Mouse (Mus musculus): ENCODE measurements at regions not wholly inside any gene's neighbourhood (a gene's known extent, or its start where the extent isn't known, plus 50 kb on each side); places are given as distances from the start of the nearest gene placed in this dataset.

- in situ Hi-C loops (cut with MboI, MseI) = loop anchor here (10.0 kb wide), 2 partner anchors 1037 to 1067 kb away; partner anchors contain the start of genes Gm28308, Hoxa10, Hoxa11 and Hoxa3
Measured at GRCm38 (mm10) chr6:51177701-51178060, 254.8 kb upstream of the Nfe2l3 start.

- in situ Hi-C loops (cut with MboI, MseI) = loop anchor here (10.0 kb wide), 2 partner anchors 1037 to 1067 kb away; partner anchors contain the start of genes Gm28308, Hoxa10, Hoxa11 and Hoxa3
Measured at GRCm38 (mm10) chr6:51178061-51178791, 254.2 kb upstream of the Nfe2l3 start.

- in situ Hi-C loops (cut with MboI, MseI) = loop anchor here (10.0 kb wide), 2 partner anchors 1036 to 1066 kb away; partner anchors contain the start of genes Gm28308, Hoxa10, Hoxa11 and Hoxa3
Measured at GRCm38 (mm10) chr6:51178799-51179398, 253.6 kb upstream of the Nfe2l3 start.

DNA sequence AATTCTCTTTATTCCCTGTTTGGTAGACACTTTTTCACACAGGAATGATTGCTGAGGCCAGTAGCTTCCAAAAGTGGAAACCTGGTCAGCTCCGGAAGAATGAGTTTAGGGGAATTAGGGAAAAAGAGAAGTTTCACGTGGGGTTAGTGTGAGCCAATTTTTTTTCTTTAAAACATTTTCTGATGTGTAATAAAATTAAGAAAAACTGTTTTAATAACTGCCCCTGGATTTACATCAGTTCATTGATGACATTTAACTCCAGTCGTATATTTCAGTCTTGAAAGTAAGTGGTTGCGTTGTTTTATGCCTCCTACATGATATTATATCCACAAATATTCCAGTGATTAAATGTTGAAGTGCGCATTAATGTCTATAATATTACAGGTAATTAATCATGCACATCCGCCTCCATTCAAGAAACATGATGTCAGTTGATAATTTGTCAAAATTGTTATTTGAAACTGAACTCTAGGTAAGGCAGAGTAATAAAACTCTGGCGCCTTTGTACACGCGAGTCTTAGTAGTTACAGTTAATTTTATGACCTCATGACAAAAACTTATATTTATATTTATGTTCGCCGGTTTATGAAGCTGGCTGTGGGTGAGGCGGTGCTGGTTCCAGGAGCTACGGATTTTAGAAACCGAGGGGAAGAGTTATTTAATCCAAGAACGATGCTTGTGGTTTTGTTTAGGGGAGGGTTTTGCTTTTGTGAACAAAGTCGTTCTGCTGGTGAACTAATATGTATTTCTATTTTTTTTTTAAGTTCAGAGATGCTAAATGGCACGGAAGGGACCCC lies 252.5 kb upstream of the Nfe2l3 start:
- in situ Hi-C loops (cut with MboI, MseI) = loop anchor here (10.0 kb wide), 2 partner anchors 1035 to 1065 kb away; partner anchors contain the start of genes Gm28308, Hoxa10, Hoxa11 and Hoxa3

- in situ Hi-C loops (cut with MboI, MseI) = no loop called here
Measured at GRCm38 (mm10) chr6:51180881-51181875, 251.3 kb upstream of the Nfe2l3 start.

DNA sequence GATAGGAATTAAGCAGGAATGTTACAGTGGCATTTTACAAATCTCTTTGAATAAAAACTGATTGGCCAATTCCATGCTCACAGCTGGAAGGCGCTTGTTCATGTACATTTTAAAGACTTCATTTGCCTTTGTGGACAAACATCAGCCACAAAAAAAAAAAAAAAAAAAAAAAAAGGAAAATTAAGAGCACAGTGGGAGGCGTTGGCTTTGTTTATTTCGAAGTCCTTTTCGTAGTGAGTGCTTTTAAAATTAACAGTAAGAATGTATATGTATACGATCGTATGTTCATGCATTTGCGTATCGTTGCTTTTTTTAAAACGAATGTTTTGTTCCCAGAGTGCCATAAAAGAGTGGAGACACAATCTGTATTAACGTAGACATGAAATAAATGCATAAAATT lies 250.6 kb upstream of the Nfe2l3 start:
- in situ Hi-C loops (cut with MboI, MseI) = no loop called here

DNA sequence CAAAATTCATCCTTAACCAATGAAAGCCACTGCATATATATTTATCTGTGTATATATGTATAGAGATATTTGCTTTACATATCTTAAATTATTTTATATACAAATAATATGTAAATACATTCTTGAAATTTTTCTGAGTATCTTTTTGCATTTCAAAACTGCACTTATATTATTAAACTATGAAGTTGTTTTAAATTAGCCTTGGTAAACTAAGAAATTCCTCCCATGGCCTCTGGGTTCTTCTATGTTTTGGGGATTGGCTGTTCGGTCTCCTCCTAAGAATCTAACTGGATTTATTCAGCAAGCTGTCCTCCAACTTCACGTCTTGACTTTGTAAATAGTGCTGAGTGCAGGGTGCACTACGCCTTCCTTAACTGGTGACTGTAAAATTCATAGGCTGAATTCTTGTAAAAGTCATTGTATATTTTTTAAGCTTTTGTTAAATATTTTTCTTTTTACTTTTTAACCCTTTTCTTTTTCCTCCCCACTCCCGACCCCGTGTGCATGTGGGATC lies 249.6 kb upstream of the Nfe2l3 start:
- in situ Hi-C loops (cut with MboI, MseI) = no loop called here

DNA sequence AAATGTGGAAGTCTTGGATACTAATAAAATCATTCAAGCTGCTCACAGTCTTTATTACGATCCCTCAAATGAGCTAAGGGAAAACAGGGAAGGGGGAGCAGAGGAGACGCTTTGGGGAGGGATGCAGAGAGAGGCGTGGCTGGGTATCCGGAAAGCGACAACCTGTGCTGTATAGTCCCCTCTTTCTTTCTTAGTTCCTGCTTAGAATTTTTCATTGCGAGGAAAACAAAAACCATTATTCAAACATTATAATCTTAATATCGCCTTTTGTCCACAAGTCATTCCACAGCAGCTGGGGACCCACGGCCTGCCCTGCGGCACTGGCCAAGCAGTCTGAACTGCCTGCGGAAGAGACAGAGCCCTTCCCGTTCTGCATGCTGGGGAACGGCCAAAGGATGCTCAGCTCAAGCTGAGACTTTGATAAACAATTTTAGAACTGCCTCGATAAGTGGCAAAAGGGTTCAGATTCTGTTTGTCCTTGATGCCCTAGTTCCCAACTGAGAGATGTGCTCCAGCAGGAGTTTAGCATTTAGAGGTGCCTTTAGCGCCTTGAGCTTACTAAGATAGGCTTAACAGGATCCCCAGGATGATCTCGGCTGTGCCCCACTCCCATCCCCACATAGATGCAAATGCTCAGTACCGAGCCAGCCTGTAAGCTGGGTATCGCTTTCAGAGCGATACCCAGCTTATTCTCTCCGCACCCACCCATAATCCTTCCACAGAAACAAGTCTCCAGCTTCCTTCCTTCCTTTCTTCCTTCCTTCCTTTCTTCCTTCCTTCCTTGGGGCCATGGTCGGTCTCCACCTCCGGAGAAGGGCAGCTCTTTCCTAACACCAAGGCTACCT lies 248.7 kb upstream of the Nfe2l3 start:
- in situ Hi-C loops (cut with MboI, MseI) = no loop called here

GRCm38 (mm10) chr6:51184500-51184899 lies 248.0 kb upstream of the Nfe2l3 start:
- in situ Hi-C loops (cut with MboI, MseI) = no loop called here

DNA sequence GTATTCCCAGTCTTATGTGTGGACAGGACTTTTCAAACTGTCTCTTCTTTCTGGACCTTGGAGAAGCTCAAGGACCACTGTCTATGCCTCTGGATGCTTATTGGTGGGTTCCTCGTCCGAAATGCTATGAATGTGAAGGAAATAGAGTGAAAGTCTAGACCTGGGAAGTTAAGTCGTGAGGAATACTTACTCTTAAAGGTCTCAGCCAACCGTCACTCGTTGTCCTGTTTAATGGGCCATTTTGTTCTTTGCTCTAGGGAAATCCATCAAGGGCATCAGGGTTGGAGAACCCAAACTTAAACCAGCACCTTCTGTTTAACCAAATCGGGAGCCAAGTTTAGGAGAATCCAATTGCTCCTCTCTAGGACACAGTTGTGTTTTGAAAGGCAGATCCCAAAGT lies 247.3 kb upstream of the Nfe2l3 start:
- in situ Hi-C loops (cut with MboI, MseI) = no loop called here

- in situ Hi-C loops (cut with MboI, MseI) = no loop called here
Measured at GRCm38 (mm10) chr6:51189173-51189572, 243.3 kb upstream of the Nfe2l3 start.

- in situ Hi-C loops (cut with MboI, MseI) = no loop called here
Measured at GRCm38 (mm10) chr6:51192826-51193225, 239.6 kb upstream of the Nfe2l3 start.

- in situ Hi-C loops (cut with MboI, MseI) = no loop called here
Measured at GRCm38 (mm10) chr6:51193356-51193755, 239.1 kb upstream of the Nfe2l3 start.

- in situ Hi-C loops (cut with MboI, MseI) = no loop called here
Measured at GRCm38 (mm10) chr6:51196391-51196790, 236.1 kb upstream of the Nfe2l3 start.

DNA sequence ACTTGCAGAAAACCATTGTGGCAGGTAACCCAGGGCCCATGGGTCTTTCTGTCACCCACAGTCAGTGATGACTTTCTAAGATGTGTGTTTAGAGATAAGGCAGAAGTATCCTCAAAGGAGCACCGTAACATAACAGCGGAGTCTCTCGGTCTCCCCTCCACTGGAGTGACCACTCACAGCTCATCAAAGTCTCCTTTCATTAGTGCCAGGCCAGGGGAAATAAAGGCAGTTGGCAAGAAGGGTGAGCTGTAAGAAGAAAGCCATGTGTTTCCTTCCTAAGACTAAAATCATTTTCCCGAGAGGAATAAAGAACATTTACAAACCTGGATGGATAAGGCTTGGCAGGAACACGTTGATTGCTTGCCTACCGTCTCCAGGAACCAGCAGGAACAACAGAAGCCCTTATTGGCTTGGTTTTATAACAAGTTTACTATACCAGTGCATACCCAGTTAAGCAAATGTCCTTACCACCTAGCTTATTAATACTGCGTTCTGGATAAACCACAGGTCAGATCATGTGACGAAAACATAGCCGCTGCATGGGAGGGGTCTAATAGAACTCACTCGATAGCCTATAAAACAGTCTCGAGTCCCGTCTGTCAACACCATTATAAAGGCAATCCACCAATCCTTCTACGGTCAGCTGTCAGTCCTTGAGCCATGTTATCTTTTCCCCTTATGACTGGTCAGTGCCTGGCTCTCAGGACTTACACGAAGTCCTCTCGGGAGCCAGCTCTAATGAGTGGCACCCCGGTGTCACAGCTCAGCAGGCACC lies 235.3 kb upstream of the Nfe2l3 start:
- in situ Hi-C loops (cut with MboI, MseI) = no loop called here

DNA sequence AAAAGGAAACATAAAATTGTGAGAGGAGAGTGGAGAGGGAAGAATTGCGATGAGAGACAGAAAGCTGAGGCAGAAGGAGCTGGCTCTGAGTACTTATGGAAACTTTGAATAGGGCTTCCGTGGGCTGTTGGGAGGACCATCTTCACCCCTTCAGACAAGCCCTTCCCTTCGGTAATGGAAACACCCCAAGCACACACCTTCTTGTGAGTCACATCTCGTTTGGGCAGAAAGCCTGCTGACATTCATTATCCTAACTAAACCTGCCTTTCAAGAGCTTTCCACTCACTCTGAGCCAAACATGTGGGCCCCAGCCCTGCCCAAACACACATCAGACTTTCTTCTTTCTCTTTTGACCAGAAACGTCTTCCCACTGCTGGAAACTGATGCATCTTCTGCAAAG lies 232.3 kb upstream of the Nfe2l3 start:
- in situ Hi-C loops (cut with MboI, MseI) = loop anchor here (10.0 to 25.0 kb wide), 3 partner anchors 162 to 1025 kb away; partner anchors contain the start of gene Hoxa7

- in situ Hi-C loops (cut with MboI, MseI) = loop anchor here (10.0 to 25.0 kb wide), 3 partner anchors 161 to 1024 kb away; partner anchors contain the start of gene Hoxa7
Measured at GRCm38 (mm10) chr6:51200837-51201236, 231.6 kb upstream of the Nfe2l3 start.

DNA sequence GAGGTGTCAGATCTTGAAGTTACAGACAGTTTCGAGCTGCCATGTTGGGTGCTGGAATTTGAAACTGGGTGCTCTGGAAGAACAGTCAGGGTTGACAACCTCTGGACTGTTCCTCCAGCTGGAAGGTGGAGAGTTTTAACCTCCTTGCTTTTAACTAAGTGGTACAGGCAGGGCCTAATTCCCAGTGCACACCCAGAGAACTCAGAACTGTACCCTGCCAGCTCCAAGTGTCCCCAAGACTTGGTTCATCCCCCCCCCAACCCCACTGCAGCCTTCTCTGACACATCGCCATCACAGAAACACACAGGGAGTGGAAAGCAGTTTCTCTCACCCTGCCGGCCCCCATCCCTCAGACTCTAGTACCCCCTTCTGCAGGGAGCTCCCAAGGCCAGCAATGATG lies 228.2 kb upstream of the Nfe2l3 start:
- in situ Hi-C loops (cut with MboI, MseI) = loop anchor here (10.0 to 25.0 kb wide), 3 partner anchors 158 to 1020 kb away; partner anchors contain the start of gene Hoxa7

DNA sequence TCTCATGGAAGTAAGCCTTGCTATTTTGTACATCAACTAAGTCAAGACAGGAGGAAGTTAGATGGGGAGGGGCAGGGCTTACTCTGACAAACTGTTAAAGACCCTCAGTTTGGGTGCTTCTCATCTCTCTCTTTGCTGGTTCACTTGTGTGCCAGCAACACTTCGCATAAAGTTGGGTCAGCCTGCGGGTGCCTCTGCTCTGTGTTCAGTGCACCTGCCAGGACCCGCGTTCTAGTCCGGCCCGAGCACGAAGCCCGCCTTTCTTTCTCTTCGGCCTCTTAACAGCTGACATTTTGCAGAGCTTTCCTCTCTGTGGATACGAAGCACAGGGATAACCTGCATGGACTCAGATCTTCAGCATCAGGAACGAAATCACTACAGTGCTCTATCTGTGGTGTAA lies 227.1 kb upstream of the Nfe2l3 start:
- in situ Hi-C loops (cut with MboI, MseI) = loop anchor here (5.0 to 25.0 kb wide), 4 partner anchors 157 to 1019 kb away; partner anchors contain the start of gene Hoxa7
